Mouse (Mus musculus): ENCODE data around the gene Tinagl1. TPM values are rescaled to one million over a fixed set of nuclear protein-coding genes. Genes with fewer than 3 reads are reported as not detected.

Gene Tinagl1
- polyA plus RNA-seq (2015; fragmentation: Nextera tagmentation; extraction: Ambion mirVana): 2.4 and 2.5 TPM in 2 replicates

DNA sequence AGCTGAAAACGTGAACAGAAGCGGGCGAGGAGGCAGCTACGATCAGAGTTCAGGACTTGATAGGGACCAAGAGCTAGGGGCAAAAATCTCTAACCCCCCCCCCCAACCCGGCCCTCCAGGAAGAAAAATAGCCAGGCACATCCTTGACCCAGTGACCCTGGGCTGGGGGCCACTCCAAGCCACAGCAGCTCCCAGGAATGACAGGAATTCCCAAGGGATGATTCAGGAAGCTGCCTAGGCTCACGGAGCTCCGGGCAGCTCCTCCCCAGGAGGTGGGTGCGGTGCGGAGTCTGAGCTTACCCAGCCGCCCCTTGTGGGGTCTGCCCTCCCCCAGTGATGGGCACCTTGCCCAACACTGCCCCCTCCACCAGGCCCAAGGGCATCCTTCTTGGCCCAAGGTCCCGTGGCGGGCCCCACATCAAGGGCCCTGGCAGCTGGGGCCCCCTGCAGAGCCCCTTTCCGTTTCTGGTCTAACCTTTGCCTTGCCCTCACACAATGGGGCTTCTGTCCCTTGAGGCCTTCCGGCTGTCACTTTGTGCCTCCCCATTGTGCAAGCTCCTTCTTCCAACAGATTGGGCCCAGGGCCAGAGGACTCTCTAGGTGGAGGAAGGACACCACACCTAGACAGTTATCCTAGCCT lies at the start of gene Tinagl1:
Gene Tinagl1 (minus strand): TSS at position 51 of the 640 bp plus-strand sequence.
- Histone ChIP-seq H3K4me2 (replicated peaks) (peak within 1 kb of the TSS; percentile 34; the same call in 1 of the 2 replicates), H3K4me3 (replicated peaks) (peak within 1 kb of the TSS; percentile 13; the same call in 1 of the 2 replicates), H3K27me3 (peaks cover 40% of the 10 kb centered on the region), H3K27ac (no peak within 1 kb of the TSS), H3K36me3 (no peaks in the 10 kb centered on the region), H3K4me1 (replicated peaks) (peaks cover 19% of the 10 kb centered on the region), H3K9ac (replicated peaks) (no peak within 1 kb of the TSS), H3K9me3 (no peaks in the 10 kb centered on the region)
- 2% methylated on average over 14 of the region's 14 CpGs for WGBS
- no peak for ATAC-seq

DNA sequence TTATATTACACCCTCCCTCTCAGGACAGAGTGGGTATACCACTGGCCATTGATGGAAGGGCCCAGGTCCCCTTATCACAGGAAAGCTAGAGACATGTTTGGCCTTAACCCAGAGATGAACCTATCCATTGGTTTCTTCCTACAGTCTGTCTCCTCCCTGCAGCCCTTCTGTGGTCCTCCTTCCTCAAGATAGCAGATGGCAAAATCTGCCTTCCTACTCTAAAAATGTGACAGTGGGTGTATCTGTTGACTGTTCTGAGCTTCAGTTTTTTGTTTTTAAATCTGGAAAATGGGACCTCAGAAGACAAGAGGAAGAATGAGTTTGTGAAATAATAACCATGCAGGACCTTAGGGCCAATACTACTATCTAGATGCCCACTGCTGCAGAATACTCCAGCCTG lies 49.1 kb upstream of the Tinagl1 start:
- Histone ChIP-seq H3K36me3 (no peaks in the 10 kb centered on the region), H3K27me3 (no peaks in the 10 kb centered on the region), H3K27ac (no peak overlapping the region), H3K4me2 (replicated peaks) (no peak overlapping the region), H3K4me3 (replicated peaks) (no peak overlapping the region), H3K9ac (replicated peaks) (no peak overlapping the region), H3K9me3 (no peaks in the 10 kb centered on the region), H3K4me1 (replicated peaks) (no peaks in the 10 kb centered on the region)
- no peak for ATAC-seq

DNA sequence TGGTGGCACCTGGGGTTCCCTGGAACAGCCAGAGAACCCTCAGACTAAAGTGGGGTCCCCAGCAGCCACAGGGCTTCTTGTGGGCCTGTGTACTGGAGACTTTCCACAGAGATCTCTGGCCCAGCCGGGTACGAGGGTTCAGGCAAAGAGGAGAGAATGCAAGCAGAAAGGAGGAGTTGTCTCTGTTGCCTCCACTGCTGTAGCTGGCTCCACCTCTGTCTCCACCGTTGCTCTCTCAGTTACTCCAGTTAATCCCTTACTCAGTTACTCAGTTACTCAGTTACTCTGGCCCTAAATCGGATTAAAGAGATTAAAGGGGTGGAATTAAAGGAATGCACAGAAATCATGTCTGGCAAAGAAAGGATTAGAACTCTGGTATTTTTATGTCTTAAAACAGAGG lies 47.3 kb upstream of the Tinagl1 start, which contains the start of gene Gm853:
Gene Gm853 (minus strand): TSS at position 223 of the 400 bp plus-strand sequence.
- ATAC-seq: no peak
- H3K36me3 ChIP-seq: no peaks in the 10 kb centered on the region
- H3K9ac ChIP-seq (replicated peaks): no peak within 1 kb of the TSS
- no peak within 1 kb of the TSS for H3K4me3 ChIP-seq (replicated peaks)
- H3K27ac ChIP-seq: no peak within 1 kb of the TSS
- 46% methylated on average over 4 of the region's 4 CpGs for WGBS
- H3K9me3 ChIP-seq: no peaks in the 10 kb centered on the region
- H3K27me3 ChIP-seq: no peaks in the 10 kb centered on the region
- no peaks in the 10 kb centered on the region for H3K4me1 ChIP-seq (replicated peaks)
- no peak within 1 kb of the TSS for H3K4me2 ChIP-seq (replicated peaks)

DNA sequence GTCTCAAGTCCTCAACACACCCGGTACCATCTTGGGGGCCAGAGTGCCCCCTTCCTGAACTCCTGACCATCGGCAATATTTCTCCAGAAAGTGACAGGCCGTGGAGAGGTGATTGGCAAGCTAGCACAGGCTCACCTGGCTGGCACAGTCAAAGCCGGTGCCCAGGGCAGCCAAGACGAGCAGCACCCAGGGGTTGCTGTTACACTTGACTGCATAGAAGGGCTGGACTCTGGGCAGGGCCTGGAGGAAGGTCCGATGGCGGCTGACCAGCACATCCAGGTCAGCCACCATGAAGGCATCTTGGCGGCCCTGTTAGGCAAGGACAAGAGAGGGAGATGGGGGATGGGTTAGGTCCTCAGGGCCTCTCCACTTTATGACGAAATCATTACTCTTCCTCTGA lies 45.3 kb upstream of the Tinagl1 start:
- H3K9me3 ChIP-seq: no peaks in the 10 kb centered on the region
- no peak overlapping the region for H3K4me3 ChIP-seq (replicated peaks)
- H3K9ac ChIP-seq (replicated peaks): no peak overlapping the region
- no peaks in the 10 kb centered on the region for H3K27me3 ChIP-seq
- no peak overlapping the region for H3K4me2 ChIP-seq (replicated peaks)
- no peak overlapping the region for H3K27ac ChIP-seq
- H3K36me3 ChIP-seq: no peaks in the 10 kb centered on the region
- ATAC-seq: no peak
- H3K4me1 ChIP-seq (replicated peaks): no peaks in the 10 kb centered on the region
- 87% methylated on average over 9 of the region's 9 CpGs for WGBS

DNA sequence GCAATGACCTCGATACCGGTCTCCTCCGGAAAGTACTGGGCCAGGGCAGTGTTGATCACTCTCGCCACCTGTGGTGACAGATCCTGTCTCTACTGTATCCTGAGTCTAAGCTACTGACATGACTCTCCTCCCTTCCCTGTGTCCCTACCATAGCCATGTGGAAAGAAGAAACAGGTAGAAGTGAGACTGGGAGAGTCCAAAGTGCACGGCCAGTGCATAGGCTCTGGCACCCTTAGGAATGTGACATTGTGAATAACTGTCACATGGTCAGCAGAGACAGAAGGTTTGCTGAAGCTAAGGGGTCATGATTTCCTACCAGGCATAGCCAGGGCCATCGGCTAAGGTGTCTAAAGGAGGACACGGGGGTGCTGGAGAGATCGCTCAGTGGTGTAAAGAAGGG lies 40.5 kb upstream of the Tinagl1 start:
- no peak for ATAC-seq
- Histone ChIP-seq H3K4me1 (replicated peaks) (no peaks in the 10 kb centered on the region), H3K9ac (replicated peaks) (no peak overlapping the region), H3K4me3 (replicated peaks) (no peak overlapping the region), H3K27ac (no peak overlapping the region), H3K27me3 (no peaks in the 10 kb centered on the region), H3K36me3 (no peaks in the 10 kb centered on the region), H3K9me3 (no peaks in the 10 kb centered on the region), H3K4me2 (replicated peaks) (no peak overlapping the region)
- 94% methylated on average over 8 of the region's 8 CpGs for WGBS

DNA sequence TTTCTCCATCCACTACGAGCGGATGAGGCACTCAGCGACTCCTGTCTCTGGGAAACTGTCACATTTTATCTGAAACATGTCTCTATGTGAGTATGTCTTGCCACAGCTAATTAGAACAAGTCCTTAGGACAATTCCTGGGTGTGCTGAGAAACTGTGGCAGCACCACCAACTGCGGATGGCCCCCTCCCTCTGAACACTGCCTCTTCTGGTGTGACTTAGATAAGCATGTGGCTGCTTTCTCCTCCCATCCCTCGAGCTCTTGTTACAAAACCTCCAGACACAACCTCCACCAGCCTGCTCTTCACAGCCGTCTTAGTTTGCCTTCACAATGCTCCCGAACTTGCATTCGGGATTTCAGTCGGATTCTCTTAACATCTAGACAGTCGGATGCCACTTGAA lies 38.9 kb upstream of the Tinagl1 start:
- H3K9ac ChIP-seq (replicated peaks): no peak overlapping the region
- no peaks in the 10 kb centered on the region for H3K4me1 ChIP-seq (replicated peaks)
- no peak overlapping the region for H3K27ac ChIP-seq
- no peak overlapping the region for H3K4me2 ChIP-seq (replicated peaks)
- no peaks in the 10 kb centered on the region for H3K9me3 ChIP-seq
- no peak for ATAC-seq
- no peak overlapping the region for H3K4me3 ChIP-seq (replicated peaks)
- H3K27me3 ChIP-seq: no peaks in the 10 kb centered on the region
- WGBS: 80% methylated on average over 10 of the region's 10 CpGs
- no peaks in the 10 kb centered on the region for H3K36me3 ChIP-seq

DNA sequence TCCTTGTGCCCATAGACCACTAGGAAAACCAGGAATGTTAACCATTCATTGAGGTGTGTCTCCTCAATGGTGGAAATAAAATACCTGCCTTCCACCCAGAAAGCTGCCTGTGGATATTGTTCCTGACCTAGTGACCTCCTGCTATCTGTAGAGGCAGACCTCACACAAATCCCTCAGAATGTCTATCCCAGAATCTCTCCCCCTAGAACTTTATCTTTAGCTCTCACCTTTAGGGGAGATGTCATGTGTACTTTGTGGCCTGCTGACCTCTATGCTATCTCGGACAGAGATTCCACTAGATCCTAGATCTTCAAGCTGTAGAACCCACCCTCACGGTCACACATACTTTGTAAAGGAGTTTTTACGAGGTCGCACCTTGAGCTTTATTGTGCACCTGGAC lies 38.3 kb upstream of the Tinagl1 start:
- Histone ChIP-seq H3K36me3 (no peaks in the 10 kb centered on the region), H3K9ac (replicated peaks) (no peak overlapping the region), H3K27ac (no peak overlapping the region), H3K4me2 (replicated peaks) (no peak overlapping the region), H3K9me3 (no peaks in the 10 kb centered on the region), H3K27me3 (no peaks in the 10 kb centered on the region), H3K4me3 (replicated peaks) (no peak overlapping the region), H3K4me1 (replicated peaks) (no peaks in the 10 kb centered on the region)
- WGBS: 88% methylated on average over 4 of the region's 4 CpGs
- ATAC-seq: no peak

DNA sequence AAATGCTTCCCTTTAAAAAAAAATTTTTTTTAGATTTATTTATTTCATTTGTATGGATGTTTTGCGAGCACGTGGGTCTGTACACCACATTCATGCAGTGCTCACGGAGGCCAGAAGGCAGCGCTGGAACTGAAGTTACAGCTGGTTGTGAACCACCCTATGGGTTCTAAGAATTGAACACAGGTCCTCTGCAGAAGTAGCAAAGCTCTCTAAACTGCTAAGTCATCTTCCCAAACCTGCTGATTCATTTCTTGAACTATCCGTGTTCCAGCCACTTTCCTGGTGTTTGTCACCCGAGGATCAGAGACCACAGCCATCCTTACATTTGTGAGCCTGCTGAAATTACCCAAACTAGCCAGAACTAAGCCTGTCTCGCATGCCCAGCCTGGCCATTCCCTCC lies 37.5 kb upstream of the Tinagl1 start:
- Histone ChIP-seq H3K27ac (no peak overlapping the region), H3K27me3 (no peaks in the 10 kb centered on the region), H3K36me3 (no peaks in the 10 kb centered on the region), H3K4me2 (replicated peaks) (no peak overlapping the region), H3K9ac (replicated peaks) (no peak overlapping the region), H3K4me1 (replicated peaks) (no peaks in the 10 kb centered on the region), H3K4me3 (replicated peaks) (no peak overlapping the region), H3K9me3 (no peaks in the 10 kb centered on the region)
- 81% methylated on average over 7 of the region's 7 CpGs for WGBS
- ATAC-seq: no peak

DNA sequence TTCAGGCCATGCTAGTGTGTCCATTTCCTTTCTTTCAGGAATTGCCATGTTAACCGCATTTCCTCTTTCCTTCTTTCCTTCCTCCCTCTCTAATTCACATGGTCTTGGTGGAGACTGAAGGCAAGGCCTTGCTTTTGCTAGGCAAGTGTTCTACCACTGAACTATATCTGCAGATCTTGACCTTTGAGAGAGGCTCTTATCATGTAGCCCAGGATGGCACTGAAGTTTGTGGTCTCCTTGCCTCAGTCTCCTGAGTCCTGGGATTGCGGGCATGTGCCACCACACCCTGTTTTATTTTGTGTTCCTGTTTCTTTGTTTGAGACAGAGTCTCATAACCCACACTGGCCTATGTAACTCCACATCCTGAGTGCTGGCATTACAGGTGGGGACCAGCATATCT lies 36.9 kb upstream of the Tinagl1 start:
- Histone ChIP-seq H3K27me3 (no peaks in the 10 kb centered on the region), H3K9ac (replicated peaks) (no peak overlapping the region), H3K4me1 (replicated peaks) (no peaks in the 10 kb centered on the region), H3K4me2 (replicated peaks) (no peak overlapping the region), H3K27ac (no peak overlapping the region), H3K36me3 (no peaks in the 10 kb centered on the region), H3K9me3 (no peaks in the 10 kb centered on the region), H3K4me3 (replicated peaks) (no peak overlapping the region)
- 98% methylated on average over 2 of the region's 2 CpGs for WGBS
- no peak for ATAC-seq

DNA sequence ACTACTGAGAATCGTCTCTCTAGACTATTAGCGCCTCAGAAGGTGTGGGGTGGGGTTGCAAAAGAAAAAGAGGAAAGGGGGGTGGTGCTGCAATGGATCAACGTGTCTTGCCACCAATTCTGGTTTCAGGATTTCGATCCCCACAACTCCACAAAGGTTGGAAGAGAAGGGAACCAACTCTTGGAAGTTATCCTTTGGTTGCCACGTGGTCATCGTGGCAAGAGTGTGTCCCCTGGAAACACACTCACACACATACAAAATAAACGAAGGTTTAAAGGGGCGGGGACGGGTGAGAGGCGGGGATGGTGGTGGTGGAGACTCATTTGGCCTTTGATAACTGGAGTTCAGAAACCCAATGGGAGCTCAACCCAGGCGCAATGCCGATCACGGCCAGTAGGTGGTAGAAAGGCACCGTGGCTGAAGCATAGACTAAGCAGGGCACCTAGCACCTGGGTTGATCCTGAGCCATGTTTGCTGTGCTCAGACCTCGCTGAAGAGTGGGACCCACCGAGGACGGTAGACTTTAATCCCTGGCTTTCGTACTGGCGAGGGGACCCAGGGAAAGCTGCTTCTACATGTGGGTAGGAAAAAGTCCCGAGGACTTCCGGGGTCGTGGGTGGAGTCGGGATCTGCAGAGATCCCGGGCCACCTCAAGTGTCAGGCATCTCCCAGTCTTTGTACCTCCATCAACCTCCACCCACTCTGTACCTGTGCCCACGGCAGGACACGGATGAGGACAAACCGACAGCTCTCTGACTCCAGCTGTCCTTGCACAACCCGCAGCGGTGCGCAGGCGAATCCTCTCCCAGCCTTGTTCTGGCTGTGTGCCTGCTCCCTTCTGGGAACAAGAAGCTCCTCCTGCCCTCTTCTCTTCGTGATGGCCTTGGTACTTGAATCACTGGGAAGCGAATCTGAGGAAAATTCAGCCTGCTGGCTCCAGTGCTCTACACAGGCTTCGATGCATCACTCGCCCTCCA lies 24.1 kb upstream of the Tinagl1 start:
- Histone ChIP-seq H3K4me2 (replicated peaks) (peak overlapping the region; percentile 64), H3K9ac (replicated peaks) (peak overlapping the region; percentile 58), H3K27ac (no peak overlapping the region), H3K4me1 (replicated peaks) (peaks cover 12% of the 10 kb centered on the region), H3K9me3 (no peaks in the 10 kb centered on the region), H3K4me3 (replicated peaks) (peak overlapping the region; percentile 35), H3K27me3 (0 out of 2 replicates have a peak, but pooled peaks cover 7% of the 10 kb centered on the region), H3K36me3 (no peaks in the 10 kb centered on the region)
- ATAC-seq: peak; percentile 91
- WGBS: 16% methylated on average over 35 of the region's 35 CpGs

DNA sequence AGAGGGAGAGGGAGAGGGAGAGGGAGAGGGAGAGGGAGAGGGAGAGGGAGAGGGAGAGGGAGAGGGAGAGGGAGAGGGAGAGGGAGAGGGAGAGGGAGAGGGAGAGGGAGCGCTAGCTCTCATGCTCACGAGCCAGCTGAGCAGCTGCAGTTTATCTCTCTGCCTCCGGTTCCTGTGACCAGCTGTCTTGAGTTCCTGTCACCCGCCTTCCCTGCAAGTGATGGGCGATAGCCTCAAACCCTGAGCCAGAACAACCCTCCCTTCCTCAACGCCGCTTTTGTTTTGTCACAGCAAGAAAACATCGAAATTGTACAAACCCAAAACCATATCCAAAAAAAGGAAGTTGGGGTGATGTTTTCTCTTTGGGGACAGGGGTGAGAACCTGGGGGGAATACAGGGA lies 21.6 kb upstream of the Tinagl1 start:
- 85% methylated on average over 8 of the region's 8 CpGs for WGBS
- no peak for ATAC-seq
- Histone ChIP-seq H3K27me3 (0 out of 2 replicates have a peak, but pooled peaks cover 7% of the 10 kb centered on the region), H3K9ac (replicated peaks) (no peak overlapping the region), H3K4me3 (replicated peaks) (no peak overlapping the region), H3K4me1 (replicated peaks) (peaks cover 12% of the 10 kb centered on the region), H3K4me2 (replicated peaks) (no peak overlapping the region), H3K36me3 (no peaks in the 10 kb centered on the region), H3K9me3 (no peaks in the 10 kb centered on the region), H3K27ac (no peak overlapping the region)

DNA sequence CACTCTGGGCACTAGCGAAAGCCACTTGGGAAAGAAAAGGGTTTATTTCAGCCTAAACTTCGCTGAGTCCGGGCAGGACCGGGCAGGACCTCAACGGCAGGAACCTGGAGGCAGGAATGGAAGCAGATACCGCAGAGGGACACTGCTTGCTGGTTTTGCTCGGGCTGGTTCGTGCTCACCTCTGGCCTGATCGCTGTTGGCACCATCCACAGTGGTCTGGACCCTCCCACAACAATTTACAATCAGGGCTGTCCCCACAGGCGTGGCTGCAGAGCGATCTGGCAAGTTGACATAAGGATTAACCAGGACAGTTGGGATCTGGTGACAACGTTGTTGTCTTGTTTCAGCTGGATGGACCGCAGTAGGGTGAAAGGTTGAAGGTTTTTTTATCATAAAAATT lies 21.0 kb upstream of the Tinagl1 start:
- Histone ChIP-seq H3K27ac (no peak overlapping the region), H3K4me2 (replicated peaks) (no peak overlapping the region), H3K36me3 (no peaks in the 10 kb centered on the region), H3K4me3 (replicated peaks) (no peak overlapping the region), H3K27me3 (0 out of 2 replicates have a peak, but pooled peaks cover 7% of the 10 kb centered on the region), H3K9me3 (no peaks in the 10 kb centered on the region), H3K9ac (replicated peaks) (no peak overlapping the region), H3K4me1 (replicated peaks) (peaks cover 12% of the 10 kb centered on the region)
- 75% methylated on average over 13 of the region's 13 CpGs for WGBS
- ATAC-seq: no peak
